Mouse (Mus musculus): Measurements from ENCODE around the gene Cdc6. TPM values are rescaled to one million over a fixed set of nuclear protein-coding genes. Genes with fewer than 3 reads are reported as not detected.
"Not testable (repeated sequence)": the region's sequence is repeated elsewhere in the genome, so short reads cannot be mapped to it uniquely, and the experiment has no call there.

Cdc6 gene
- polyA plus RNA-seq, 2 experiments from 2014 or later = 10.1 to 17.7 TPM

DNA sequence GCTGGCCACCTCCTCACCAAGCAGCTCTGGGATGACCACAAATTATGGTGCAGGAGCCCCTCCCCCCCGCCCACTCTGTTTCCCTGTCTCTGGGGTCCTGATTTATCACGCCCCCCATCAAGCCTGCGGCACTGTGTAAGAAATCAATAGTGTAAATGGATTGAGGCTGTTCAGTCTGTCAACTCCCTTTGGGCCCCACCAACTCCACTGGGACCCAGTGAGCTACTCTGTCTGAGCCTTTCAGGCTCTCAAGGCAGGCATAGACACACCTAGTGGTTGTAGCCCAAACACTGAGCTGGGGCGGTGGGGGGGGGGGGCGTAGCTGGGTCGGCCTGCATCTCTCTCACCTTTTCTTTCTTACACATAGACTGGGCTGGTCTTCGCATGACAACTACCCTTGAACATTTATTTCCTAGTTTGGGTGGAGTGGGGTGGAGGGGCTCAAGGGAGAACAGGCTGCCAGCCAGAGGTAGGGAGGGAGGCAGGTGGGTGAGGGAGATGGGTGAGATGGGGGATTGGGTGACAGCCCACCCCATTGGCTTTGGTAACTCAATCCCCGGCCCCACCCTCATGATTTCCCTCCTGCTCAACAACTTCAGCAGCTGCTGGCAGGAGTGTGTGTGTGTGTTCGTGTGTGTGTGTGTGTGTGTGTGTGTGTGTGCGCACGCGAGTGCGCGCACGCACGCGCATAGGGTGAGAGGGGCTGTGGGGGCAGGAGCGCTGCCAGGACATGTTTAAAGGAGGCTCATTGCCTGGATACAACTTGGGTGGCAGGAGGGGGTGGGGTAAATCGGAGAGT, 24.9 kb downstream of the Cdc6 start:
- ATAC-seq = no peak

DNA sequence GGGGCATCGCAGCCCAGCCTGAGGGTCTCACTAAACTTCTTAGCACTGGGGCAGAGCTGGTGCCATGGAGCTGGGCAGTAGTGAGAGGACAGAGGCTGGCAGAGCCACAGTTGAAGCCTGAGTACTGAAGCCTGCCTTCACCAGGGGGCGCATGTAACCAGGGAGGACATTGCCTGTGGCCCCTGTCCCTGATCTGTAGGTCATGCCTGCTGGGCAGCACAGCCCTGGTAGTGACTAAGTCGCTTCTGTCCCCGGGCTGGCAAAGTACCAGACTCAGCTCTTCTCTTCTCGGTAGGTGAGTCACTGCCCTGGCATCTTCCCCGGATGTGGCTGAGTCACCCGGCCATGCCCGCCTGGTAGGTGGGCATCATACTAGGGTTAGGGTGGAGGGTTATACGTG, 25.6 kb downstream of the Cdc6 start:
- ATAC-seq = peak; percentile 33

DNA sequence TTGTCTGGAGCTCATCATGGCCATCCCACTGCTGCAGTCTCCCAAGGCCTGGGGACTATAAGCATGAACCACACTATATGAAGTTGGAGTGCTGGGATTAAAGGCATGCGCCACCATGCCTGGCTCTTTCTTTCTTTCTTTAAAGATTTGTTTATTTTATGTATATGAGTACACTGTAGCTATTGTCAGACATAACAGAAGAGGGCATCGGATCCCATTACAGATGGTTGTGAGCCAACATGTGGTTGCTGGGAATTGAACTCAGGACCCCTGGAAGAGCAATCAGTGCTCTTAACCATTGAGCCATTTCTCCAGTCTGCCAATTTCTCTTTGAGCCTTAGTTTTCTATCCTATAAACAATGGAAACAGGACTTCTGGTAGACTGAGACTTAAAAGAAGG, 26.2 kb downstream of the Cdc6 start:
- not testable (repeated sequence) for ATAC-seq

DNA sequence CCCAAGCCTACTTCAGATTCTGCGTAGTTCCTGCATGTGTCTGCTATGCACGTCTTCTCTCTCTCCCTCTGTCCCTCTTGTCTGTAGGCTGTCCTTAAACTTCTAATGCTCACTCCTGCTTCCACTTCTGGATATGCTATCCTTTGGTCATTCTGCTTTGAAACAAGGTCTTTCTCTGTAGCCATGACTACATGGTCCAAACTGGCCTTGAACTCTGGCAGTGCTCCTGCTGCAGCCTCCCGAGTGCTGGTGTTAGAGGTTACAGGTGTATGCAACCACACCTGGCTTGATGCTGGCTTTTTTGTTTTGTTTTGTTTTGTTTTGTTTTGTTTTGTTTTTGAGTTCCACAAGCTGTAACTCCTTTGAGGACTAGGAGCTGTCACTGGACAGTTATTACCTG, 26.8 kb downstream of the Cdc6 start:
- ATAC-seq = no peak

DNA sequence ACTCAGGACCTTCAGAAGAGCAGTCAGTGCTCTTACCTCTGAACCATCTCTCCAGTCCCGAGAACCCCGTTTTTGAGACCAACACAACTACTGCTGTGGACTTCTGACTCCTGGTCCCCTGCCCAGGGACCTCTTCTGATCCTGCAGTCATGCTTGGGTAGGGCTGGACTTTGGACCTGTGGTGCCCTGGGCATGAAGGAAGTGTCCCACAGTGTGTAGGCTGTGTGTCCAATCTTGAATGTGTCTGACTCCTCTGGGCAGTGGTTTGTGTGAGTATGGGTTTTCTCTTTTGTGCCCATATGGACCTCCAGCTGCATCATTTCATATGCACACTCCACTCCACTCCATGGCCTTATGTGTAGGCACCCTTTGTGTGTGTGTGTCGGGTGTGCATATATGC, 27.5 kb downstream of the Cdc6 start:
- no peak for ATAC-seq

DNA sequence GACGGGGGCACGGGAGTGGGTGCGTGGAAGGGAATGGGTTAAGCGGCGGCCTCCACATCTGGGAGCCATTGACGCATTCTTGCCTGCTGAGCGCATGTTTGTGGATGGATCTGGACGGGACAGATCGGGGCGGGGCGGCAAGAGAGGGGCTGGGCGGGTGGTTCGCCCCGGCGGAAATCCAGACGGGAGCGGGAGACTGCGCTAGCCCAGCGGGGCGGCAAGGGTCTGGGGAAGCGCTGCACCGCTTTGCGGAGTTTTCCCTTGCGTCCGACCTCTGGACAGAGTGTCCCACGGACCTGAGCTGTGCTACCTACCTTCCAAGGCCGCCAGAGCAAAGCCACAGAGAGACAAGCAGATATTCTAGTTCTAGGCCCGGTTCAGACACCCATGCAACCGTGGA, 28.6 kb downstream of the Cdc6 start:
- no peak for ATAC-seq

DNA sequence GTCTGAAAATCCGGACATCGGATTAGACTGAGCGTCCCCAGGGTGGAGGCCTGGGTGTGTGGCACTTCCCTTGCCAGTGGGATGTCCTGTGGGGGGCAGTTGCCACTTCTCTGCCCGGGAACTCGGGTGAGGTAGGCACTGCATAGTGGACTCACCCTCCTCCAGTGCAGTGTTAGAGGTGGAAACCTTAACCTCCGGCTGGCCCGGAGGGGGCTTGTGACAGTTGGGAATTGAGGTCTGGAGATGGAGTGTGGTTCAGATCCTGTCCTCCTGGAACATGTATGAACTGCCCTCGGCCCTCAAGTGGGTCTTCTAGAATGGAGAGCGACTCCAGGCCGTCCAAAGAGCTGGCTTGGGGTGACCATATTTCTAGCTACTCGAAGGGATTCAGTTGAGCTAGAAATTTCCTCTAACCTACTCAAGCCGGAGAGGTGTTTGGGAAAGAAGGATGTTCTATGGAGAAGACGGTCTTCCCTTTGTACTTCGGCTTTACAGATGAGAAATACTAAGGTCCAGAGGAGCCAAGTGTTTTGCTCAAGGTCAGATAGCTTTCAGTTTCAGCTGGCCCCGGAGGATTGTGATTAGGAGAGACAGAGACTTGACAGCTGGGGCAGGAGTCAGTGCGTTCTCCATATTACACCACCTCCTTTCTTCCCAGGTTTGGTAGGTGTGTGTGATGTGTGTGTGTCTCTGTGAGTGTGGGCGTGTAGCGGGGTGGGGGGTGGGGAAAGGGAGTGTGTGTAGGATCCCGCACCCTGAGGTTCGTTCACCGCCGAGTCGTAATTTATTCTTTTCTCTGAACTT, 29.2 kb downstream of the Cdc6 start:
- no peak for ATAC-seq

DNA sequence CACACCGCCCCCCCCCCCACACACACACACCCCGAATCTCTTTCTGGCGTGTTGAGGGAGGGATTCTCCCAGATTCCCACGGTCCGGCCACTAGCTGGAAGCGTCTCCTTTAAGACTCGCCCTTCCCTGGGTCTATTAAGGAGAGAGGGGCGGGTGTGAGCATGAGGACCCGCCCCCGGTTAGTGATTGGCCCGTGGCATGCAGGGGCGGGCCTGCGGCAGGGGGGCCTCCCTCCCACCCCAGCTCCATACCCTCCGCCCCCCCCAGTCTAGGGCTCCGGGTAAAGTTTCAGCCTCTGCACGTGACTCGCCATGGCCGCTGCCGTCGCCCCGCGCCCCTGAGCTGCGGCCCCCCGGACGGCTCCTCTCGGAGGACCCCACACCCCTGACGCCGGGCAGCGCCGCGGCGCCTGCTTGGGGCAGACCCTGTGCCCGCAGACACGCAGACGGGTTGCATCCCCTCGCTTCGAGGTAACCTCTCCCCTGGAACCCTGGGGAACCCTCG, 29.9 kb downstream of the Cdc6 start:
- peak; percentile 37 for ATAC-seq

DNA sequence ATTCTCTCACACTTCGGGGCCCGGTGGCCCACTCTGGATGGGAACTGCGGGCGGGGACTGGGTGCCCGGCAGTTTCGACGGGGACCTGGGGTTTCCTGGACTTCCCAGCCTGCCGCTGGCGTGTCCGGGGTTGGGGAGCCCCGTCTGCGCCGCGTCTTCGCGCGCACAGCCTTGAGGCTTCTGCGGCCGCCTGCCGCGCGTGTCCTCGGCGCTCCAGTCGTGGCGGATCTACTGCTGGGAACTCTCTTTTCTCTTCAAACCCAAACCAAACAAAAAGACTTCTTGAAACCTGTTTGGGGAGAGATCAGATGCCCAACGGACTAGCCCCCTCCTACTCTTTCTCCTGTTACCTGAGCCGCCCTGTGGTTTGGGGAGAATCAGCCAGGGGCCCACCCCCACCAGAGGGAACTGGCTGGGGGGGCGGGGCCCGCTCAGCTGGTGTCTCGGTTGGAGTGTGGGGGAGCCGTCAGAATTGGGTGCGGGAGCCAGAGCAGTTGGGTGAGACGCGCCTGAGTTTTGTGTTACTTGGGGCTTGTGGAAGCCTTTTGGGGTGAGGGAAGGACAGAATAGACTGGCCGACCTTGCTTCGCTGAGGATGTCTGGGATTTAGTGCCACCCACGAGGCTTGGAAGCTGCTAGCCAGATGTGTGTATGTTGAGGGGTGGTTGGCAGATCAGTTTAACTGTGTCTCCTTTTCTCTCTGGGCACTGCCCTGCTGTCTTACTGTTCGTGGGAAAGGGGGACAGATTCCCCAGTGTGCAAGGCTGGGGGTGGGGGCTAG, 30.5 kb downstream of the Cdc6 start:
- ATAC-seq = peak; percentile 3

DNA sequence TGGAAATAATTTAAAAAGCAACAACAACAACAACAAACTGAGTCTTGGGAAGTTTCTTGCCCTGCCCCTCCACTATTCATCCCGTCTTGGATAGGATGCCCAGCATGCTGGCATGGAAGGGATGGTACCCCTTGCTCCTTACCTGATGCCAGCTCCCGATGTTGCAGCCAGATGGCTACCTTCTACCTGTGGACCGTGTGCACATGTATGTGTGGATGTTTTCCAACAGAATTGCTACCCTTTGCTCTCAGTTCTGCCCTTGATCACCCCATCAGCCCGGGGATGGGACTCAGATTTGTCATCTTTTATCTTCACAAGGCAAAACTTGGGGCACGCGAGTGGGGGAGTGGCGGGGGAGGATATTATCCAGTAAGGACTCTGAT, 31.1 kb downstream of the Cdc6 start:
- no peak for ATAC-seq

DNA sequence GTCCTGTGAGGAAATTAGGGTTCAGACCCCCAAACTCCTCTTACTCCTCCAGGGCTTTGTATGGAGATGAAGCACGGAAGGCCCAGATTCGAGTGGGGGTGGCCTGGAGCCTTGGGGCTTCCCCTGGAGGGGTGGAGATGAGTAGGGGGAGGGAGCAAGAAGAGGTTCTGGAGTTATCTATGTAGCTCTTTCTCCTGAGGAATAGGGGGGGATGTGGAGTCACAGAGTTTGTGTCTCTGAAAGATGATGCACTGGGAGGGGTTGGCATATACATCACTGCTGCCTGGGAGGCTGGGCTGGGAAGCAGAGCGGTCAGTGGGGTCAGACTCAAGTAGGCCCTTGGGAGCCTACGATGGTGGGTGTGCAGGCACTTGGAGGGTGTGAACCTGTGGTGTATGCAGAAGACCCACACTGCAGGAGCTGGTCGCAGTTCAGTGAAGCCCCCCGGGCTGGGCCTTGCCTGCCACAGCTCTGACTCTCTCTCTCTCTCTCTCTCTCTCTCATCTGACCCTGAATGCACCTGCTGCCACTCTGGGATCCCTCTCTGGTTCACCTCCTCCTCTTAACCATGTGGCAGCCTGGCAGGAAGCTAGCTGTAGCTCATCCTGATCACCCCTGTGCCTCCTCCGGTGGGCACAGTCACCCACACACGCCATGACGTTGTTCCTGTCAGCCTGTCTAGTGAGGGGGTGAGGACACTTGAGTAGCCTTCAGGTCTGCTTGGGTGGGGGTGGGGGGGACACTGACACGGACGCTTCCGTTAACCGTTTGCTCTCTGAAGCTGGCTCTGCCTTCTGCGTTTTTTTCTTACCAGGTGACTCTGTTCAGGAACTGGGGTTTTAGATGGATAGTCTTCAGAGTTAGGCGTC, 31.7 kb downstream of the Cdc6 start:
- ATAC-seq = peak; percentile 21

DNA sequence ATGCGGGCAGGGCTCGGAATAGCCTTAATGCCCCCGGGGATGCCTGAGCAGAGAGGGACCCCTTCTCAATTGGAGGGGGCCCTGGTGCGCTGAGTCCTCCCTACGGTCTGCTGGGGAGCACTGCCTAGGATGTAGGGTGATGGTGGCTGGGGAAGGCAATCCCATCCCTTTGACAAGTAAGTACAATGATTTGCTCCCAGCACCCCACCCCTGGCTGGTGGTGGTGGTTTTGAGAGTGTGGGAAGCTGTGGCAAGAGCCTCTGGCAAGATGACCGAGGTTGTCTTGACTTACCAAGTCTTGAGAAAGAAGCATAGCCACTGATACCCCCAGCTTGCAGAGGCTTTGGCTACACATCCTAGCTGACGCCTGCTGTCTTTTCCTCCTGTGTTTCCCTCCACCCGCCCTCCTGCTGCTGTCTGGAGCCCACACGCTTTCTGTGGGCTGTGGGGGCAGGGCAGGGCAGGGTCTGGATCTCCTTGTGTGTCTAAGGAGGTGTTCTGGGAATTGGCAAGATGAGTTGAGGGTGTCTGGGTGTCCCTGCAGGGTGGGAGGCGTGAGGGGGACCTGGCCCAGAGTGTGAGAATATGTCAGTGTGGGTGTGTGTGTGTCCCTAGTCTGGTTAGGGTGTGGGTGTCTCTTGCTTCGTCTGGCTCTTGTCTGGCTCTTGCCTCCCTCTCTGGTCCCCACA, 32.5 kb downstream of the Cdc6 start:
- ATAC-seq = no peak

DNA sequence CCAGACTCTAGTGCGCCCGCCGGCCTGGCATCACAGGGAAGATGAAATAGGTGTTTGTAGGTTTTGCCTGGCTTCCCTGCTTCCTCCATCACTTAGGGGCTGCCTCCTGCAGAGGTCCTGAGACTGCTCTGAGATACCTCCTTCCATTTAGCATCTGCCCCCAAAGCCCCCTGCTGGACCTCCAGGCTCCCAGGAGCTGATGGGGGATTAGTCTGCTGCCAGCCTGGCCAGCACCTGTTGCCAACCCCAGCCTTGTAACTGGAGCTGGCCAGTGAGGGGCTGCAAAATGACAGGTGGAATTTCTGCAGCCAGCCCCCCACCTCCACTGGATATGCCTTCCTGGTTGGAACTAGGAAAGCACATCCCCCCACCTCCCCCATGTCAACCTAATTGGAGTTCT, 33.2 kb downstream of the Cdc6 start:
- no peak for ATAC-seq

DNA sequence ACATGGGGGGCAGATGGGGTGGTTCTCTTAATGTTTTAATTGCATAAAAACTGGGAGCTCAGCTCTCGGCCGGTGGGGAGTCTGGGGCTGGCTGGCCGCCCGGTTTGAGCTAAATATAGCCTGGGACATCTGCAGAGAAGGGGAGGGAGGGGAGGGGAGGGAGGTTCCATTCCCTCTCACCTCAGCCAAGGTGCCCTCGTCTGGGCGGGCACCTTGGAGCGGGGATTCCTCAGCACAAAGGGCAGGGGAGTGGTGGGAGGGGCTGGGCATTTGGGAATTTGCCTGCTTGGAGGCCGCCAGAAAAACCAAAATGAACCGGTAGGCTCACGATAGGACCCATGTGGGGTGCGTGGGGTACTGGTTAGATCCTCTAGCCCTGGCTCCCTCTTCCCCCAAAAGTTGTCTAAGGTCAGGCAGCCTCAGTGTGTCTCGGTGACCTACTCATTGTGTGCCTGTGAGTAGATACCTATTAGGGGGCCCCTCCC, 33.8 kb downstream of the Cdc6 start:
- no peak for ATAC-seq

DNA sequence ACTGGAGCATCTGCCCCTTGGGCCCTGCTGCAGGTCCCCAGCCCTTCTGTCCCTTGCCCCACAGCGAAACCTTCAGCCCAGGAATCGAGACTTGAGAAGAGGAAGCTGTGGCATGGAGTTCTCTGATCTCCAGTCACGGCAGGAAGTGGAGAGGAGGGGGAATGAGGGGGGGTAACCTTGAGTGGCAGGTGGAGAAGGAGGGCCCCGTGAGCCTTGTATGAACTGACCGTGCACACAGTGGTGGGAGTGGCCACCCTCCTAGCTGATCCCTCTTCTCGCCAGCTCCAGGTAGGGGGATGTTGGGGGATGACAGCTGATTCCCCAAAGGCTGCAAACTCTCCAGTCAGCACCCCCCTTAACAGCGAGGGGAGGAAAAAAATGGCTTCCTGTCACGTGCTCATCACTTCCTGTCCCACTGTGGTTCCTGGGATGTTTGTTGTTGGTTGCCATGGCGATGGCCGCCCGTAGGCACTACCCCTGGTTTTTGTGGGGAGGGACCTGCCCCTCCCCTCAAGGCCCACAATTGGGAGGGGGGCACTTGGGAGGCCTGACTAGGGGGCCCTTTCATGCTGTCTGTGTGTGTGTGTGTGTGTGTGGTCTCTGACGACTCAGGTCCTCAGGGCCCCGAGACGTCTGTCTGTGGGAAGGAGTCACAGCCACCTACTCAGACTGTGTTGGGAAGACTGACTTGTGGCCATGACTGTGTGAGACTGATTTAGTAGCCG, 34.4 kb downstream of the Cdc6 start:
- peak; percentile 32 for ATAC-seq

DNA sequence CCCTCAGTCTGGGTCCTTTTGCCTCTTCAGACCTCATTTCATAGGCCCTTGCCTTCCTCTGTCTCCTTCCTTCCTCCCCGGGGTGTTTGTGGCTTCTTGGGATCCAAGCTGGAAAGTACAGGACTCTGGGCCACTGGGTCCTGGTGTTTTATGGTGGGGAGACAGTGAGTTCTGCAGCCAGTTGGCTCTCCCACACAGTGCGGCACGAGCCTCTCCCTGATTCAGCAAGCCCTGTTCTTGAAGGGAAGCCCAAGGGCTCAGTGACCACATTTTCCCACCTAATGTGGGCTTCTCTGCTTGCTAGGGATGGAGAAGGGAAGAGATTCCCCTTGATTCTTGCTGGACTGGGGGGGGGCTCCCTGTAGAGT, 34.9 kb downstream of the Cdc6 start:
- ATAC-seq = no peak

DNA sequence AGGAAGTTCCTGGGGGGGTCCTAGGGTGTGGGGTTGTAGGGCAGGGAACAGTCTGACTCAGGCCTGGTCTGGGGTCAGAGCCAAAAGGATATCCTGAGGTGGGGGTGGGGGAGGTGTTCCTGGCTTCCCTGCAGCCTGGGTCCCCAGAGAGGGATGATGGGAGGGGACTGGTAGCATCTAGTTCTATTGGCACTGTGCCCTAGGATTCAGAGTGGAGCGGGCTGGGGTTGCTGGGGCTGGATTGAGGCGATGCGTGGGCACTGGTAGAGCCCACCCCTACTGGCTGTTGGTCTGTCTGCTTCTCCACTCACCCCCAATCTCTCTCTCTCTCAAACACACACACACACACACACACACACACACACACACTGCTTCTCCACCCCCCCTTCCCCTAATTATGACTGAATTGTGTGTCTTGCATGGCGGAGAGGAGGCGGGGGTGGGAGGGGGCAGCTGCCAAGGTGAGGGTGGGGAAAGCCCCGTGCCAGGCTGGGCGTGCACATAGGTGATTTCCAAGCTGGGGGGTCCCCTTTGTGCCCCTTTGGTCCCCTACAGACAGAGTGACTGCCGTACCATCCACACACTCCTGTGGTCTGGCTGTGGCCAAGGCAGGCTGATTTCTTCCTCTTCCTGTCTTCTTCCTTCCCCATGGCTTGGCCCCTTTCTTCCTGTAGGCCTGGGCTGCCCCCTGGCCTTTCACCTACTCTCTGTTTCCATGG, 35.5 kb downstream of the Cdc6 start:
- ATAC-seq = peak; percentile 29

DNA sequence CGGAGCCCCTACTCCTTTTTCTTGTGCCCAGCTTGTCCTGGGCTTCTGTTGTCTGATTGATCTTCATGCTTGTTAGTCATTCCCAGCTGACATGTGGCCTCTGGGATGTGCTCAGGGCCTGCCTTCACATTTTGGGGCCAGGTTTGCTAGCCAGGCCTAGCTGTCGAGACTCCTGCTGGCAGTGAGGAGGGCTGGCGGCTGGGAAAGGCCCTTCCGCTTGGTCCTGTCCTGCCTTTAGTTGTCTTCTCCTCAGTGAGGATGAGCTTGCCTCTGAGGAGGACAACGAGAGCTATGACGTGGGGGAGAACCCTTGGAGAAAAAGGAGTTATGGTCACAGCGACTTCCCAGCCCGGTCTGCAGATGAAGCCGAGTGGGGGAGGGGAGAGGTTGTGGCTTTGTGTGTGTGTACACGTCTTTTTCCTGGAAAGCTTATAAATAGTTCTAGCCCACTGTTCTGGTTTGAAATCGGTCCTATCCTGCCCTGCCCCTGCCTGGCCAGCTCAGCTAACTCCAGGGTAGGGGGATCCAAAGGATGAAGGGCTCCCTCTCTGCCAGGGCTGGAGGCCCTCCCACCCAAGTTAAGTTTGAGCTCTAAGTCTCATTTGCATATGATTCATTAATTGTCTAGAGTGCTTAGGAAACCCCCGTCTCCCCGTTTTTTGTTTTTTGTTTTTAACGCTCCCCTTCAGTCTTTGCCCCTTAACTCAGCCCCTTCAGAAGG, 36.3 kb downstream of the Cdc6 start:
- ATAC-seq = no peak

DNA sequence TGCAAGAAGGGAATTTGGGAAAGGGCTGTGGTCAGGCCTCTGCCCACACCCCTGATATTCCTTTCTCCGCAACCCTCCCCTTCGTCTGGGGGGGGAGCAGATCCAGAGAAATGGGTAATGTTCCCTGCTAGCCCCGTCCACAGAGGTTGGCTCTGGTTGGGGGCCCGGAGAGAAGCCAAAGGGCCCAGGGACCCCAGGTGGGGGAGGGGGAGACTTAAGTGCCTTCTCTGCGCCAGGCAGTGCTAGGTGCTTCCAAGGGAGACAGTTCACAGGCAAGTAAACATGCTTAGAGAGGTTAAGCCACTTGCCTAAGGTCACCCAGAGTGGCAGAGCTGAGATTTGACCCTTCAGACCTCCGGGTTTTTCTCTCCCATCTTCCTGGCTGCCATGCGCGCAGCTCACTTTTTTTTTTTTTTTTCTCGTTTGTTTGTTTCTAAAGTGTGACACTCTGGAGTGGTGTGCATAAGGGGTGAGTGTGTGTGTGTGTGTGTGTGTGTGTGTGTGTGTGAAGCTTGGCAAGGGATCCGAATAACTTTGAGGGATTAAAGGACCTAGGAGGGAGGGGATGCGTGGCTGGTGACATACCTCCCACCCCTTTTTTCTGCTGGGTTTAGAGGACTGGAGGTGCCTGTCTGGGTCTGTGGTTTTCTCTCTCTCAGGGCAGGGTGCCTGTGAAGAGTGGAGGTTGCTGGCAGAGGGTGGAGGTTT, 37.5 kb downstream of the Cdc6 start:
- peak; percentile 20 for ATAC-seq

Measured in activated CD4-positive, CD25-positive, alpha-beta regulatory T cell, adult 4 months (primary cell).